In genomic region chr1:86557872-86558271, GRCm38 (mm10) we compare ENCODE assay signal across 13 mouse cellular contexts. TPM values are rescaled to one million over a fixed set of nuclear protein-coding genes. Genes with fewer than 3 reads are reported as not detected.
DNase-seq lines count a peak whose midpoint lies in the region; ATAC-seq and TF ChIP-seq lines count a peak whose summit lies in the region.
"Had no signal": no experiment of that assay in that cellular context is flagged by ENCODE, and none has a peak within 500 bp of the region (broad histone marks: within the 10 kb centered on the region; RNA-seq: fewer than 3 reads in every experiment).

No protein-coding gene starts in this region.

- H3K4me2 ChIP-seq in forebrain, postnatal 0 days (ENCODE audit: low read depth), result no peak overlapping the region
- H3K4me2 ChIP-seq: forebrain, embryonic 13.5 days; hindbrain, embryonic 12.5 days; lung, embryonic 14.5 days; midbrain, embryonic 15.5 days had no signal

- H3K4me3 ChIP-seq in forebrain, postnatal 0 days (ENCODE audit: low read depth, low read length), result no peak overlapping the region
- no peak overlapping the region for H3K4me3 ChIP-seq in thymus, adult 2 months (ENCODE audit: control insufficient read depth, insufficient read depth, low read length)
- H3K4me3 ChIP-seq: forebrain, embryonic 13.5 days; hindbrain, embryonic 12.5 days; left cerebral cortex, adult 2 months; midbrain, embryonic 15.5 days had no signal

- TF ChIP-seq POLR2A in thymus, adult 2 months (IDR thresholded peaks at IDR 0.05; ENCODE audit: control insufficient read depth, extremely low read depth, insufficient read depth, low read length, poor library complexity), result no peak

- no peak for ATAC-seq in forebrain, postnatal 0 days
- ATAC-seq: forebrain, embryonic 13.5 days; midbrain, embryonic 15.5 days had no signal

- 80% methylated on average over 7 of the region's 7 CpGs for WGBS in forebrain, postnatal 0 days
- WGBS in thymus, adult 2 months, result 89% methylated on average over 7 of the region's 7 CpGs

- no peak overlapping the region for H3K27ac ChIP-seq in forebrain, postnatal 0 days (ENCODE audit: low read depth, low read length)
- no peak overlapping the region for H3K27ac ChIP-seq in thymus, adult 2 months (ENCODE audit: control insufficient read depth, insufficient read depth, low read length)
- H3K27ac ChIP-seq: forebrain, embryonic 13.5 days; hindbrain, embryonic 12.5 days; left cerebral cortex, adult 2 months; midbrain, embryonic 15.5 days had no signal

- peak; percentile 8 to 20 for DNase-seq in gastrocnemius, adult 8-10 months (ENCODE audit: low spot score in 2 of 2)
- no peak for DNase-seq in gastrocnemius, postnatal 4 days (ENCODE audit: low spot score in 2 of 2)
- peak; percentile 8 to 11 for DNase-seq in urinary bladder, postnatal 36 days (ENCODE audit: low spot score in 2 of 2)
- DNase-seq in urinary bladder, postnatal 4 days (ENCODE audit: low spot score in 2 of 2), result no peak
- peak; percentile 15 to 23 for DNase-seq in heart, postnatal 36 days
- DNase-seq in forebrain, postnatal 0 days, result no peak
- no peak for DNase-seq in thymus, adult 2 months
- DNase-seq in spleen, adult 12 weeks (ENCODE audit: low spot score), result no peak
- DNase-seq: lung, embryonic 14.5 days had no signal

- no peak overlapping the region for H3K9ac ChIP-seq in forebrain, postnatal 0 days
- H3K9ac ChIP-seq: forebrain, embryonic 13.5 days; hindbrain, embryonic 12.5 days; lung, embryonic 14.5 days; midbrain, embryonic 15.5 days had no signal

- H3K4me1 ChIP-seq in forebrain, postnatal 0 days (ENCODE audit: insufficient read depth), result no peaks in the 10 kb centered on the region
- no peaks in the 10 kb centered on the region for H3K4me1 ChIP-seq in thymus, adult 2 months (replicated peaks; ENCODE audit: control insufficient read depth, insufficient read depth, low read length)
- H3K4me1 ChIP-seq: forebrain, embryonic 13.5 days; hindbrain, embryonic 12.5 days; midbrain, embryonic 15.5 days had no signal

- H3K27me3 ChIP-seq in forebrain, postnatal 0 days (ENCODE audit: insufficient read depth, low read length), result no peaks in the 10 kb centered on the region
- H3K27me3 ChIP-seq in thymus, adult 2 months (ENCODE audit: control insufficient read depth, insufficient read depth, low read length), result no peaks in the 10 kb centered on the region
- H3K27me3 ChIP-seq: forebrain, embryonic 13.5 days; hindbrain, embryonic 12.5 days; midbrain, embryonic 15.5 days had no signal

- no peaks in the 10 kb centered on the region for H3K9me3 ChIP-seq in forebrain, postnatal 0 days (ENCODE audit: low read length)
- H3K9me3 ChIP-seq: forebrain, embryonic 13.5 days; hindbrain, embryonic 12.5 days; midbrain, embryonic 15.5 days had no signal

- TF ChIP-seq CTCF in forebrain, postnatal 0 days (IDR thresholded peaks at IDR 0.05; ENCODE audit: low read depth), result no peak
- no peak for TF ChIP-seq CTCF in thymus, adult 2 months (IDR thresholded peaks at IDR 0.05; ENCODE audit: borderline replicate concordance, control insufficient read depth, extremely low read depth, insufficient read depth, low read length, poor library complexity)

- intact Hi-C loops in heart, postnatal 36 days (cut with DNase I), result no loop called here

- peaks cover 11% of the 10 kb centered on the region for H3K36me3 ChIP-seq in forebrain, postnatal 0 days (ENCODE audit: insufficient read depth)
- peaks cover 3% of the 10 kb centered on the region; the same call in 1 of the 2 replicates for H3K36me3 ChIP-seq in thymus, adult 2 months (ENCODE audit: control insufficient read depth, insufficient read depth, low read length)

RNA-seq across cellular contexts. Expression of gene Pde6d, which starts 24.6 kb away (rescaled TPM):
- 10 to 100 TPM; 24.5 to 33.4 (median 26.8) TPM for total RNA-seq in gastrocnemius, adult 8-10 months (2022)
- total RNA-seq in gastrocnemius, postnatal 4 days (2021), result 10 to 100 TPM; 52.1 to 53.6 TPM
- total RNA-seq in heart, postnatal 36 days (2021), result 10 to 100 TPM; 41.7 to 44.1 TPM
- 44.9 and 59.0 TPM in 2 replicates for total RNA-seq in forebrain, postnatal 0 days (2014; rRNA removed)
- polyA plus RNA-seq in forebrain, postnatal 0 days (2015; fragmentation: Nextera tagmentation; extraction: Ambion mirVana), result 110 and 116 TPM in 2 replicates
- polyA plus RNA-seq in thymus, adult 2 months (2012; rRNA removed), result 19.9 and 23.4 TPM in 2 replicates

RNA-seq across cellular contexts. Expression of gene Cops7b, which starts 24.8 kb away (rescaled TPM):
- total RNA-seq in gastrocnemius, adult 8-10 months (2022), result 10 to 100 TPM in 3 of 4 experiments, 1 to 10 TPM in 1; 9.6 to 10.5 (median 10.3) TPM
- 10 to 100 TPM; 15.7 to 16.8 TPM for total RNA-seq in gastrocnemius, postnatal 4 days (2021)
- total RNA-seq in heart, postnatal 36 days (2021), result 10 to 100 TPM in 1 of 2 experiments, 1 to 10 TPM in 1; 10.0 to 11.2 TPM
- 37.6 and 40.3 TPM in 2 replicates for total RNA-seq in forebrain, postnatal 0 days (2014; rRNA removed)
- polyA plus RNA-seq in forebrain, postnatal 0 days (2015; fragmentation: Nextera tagmentation; extraction: Ambion mirVana), result 54.3 and 54.7 TPM in 2 replicates
- 61.2 and 67.6 TPM in 2 replicates for polyA plus RNA-seq in thymus, adult 2 months (2012; rRNA removed)

RNA-seq across cellular contexts. Expression of gene Ptma, which starts 31.3 kb away (rescaled TPM):
- total RNA-seq in gastrocnemius, adult 8-10 months (2022), result 10 to 100 TPM; 50.9 to 76.9 (median 67.7) TPM
- total RNA-seq in gastrocnemius, postnatal 4 days (2021), result 100 to 1,000 TPM; 655 to 661 TPM
- total RNA-seq in heart, postnatal 36 days (2021), result 100 to 1,000 TPM; 202 to 234 TPM
- total RNA-seq in forebrain, postnatal 0 days (2014; rRNA removed), result 1,921 and 1,968 TPM in 2 replicates
- polyA plus RNA-seq in forebrain, postnatal 0 days (2015; fragmentation: Nextera tagmentation; extraction: Ambion mirVana), result 1,724 and 1,908 TPM in 2 replicates
- polyA plus RNA-seq in thymus, adult 2 months (2012; rRNA removed), result 2,341 and 3,054 TPM in 2 replicates

Comparison
In these comparisons a context has a peak if more than half of its experiments do, and no peak if none do; other contexts are left out.
1. DNase-seq: peak in gastrocnemius, adult 8-10 months (2 of 2), urinary bladder, postnatal 36 days (2 of 2) and heart, postnatal 36 days (2 of 2); none in gastrocnemius, postnatal 4 days (0 of 2), urinary bladder, postnatal 4 days (0 of 2), forebrain, postnatal 0 days (single experiment), thymus, adult 2 months (single experiment) and spleen, adult 12 weeks (single experiment).